Mouse (Mus musculus): ENCODE data around the gene Dse.

GRCm38 (mm10) chr10:34139768-34140167 lies 67.7 kb downstream of the Dse start:
- TF ChIP-seq CTCF (IDR thresholded peaks at IDR 0.05; ENCODE audit: borderline replicate concordance, insufficient read depth, low read length), result no peak
- TF ChIP-seq POLR2A (IDR thresholded peaks at IDR 0.05; ENCODE audit: low read depth, low read length), result no peak
